ENCODE assay signal across 10 mouse cellular contexts in the genomic region with DNA sequence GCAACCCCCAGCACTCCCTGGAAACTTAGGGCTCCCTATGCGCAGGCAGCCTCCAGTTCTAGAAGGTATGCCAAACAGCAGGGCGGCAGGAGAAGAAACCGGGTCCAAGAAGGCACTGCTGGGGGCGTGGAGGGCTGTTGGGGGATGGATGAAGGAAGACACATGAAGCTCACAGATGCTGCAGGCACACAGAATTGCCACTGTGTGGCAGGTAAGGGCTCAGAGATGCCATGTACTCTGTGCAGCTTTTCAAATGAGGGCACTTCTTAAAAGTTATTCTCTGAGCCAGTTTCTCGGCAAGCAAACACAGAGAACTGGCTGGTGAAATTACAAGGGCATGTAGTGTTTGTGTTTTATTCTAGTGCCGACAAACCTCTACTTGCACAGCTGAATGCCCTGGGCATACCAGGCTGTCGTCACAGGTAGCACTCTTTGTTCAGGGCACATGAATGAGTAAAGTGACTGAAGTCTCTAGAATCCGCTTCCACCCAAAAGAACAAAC.
A peak's percentile ranks its signal among the peaks of the same experiment; 100 is the strongest.
DNase-seq lines count a peak whose midpoint lies in the region; ATAC-seq lines count a peak whose summit lies in the region.
"Had no signal": no experiment of that assay in that cellular context is flagged by ENCODE, and none has a peak within 500 bp of the region (broad histone marks: within the 10 kb centered on the region; RNA-seq: fewer than 3 reads in every experiment).

No protein-coding gene starts in this region.

- no peak overlapping the region for H3K9ac ChIP-seq in midbrain, embryonic 11.5 days (ENCODE audit: low read length)
- no peak overlapping the region for H3K9ac ChIP-seq in neural tube, embryonic 14.5 days (replicated peaks; ENCODE audit: low read depth, low read length)

- H3K4me2 ChIP-seq in midbrain, embryonic 11.5 days: no peak overlapping the region
- 0 out of 2 replicates have a peak overlapping the region, but pooled peaks have one; percentile 11 for H3K4me2 ChIP-seq in neural tube, embryonic 14.5 days (ENCODE audit: low read depth, low read length)

- intact Hi-C loops in heart, postnatal 36 days (cut with DNase I): no loop called here

- 52% methylated on average over 8 of the region's 8 CpGs for WGBS in heart, embryonic 10.5 days
- WGBS in midbrain, embryonic 10.5 days: 59% methylated on average over 8 of the region's 8 CpGs
- WGBS in midbrain, embryonic 11.5 days: 45% methylated on average over 8 of the region's 8 CpGs
- 55% methylated on average over 8 of the region's 8 CpGs for WGBS in neural tube, embryonic 14.5 days

- no peak for DNase-seq in heart, embryonic 10.5 days (ENCODE audit: low spot score)
- DNase-seq in heart, postnatal 36 days: no peak
- DNase-seq in midbrain, embryonic 10.5 days (ENCODE audit: low spot score): no peak
- DNase-seq in midbrain, embryonic 11.5 days (ENCODE audit: low spot score, missing footprints): no peak
- peak; percentile 31 for DNase-seq in induced T-regulatory cell, adult 2 months (ENCODE audit: low read depth)
- DNase-seq in T-cell, adult 2 months (ENCODE audit: low spot score): no peak
- DNase-seq in adrenal gland, postnatal 10 days: no peak
- DNase-seq: kidney, postnatal 36 days had no signal

- peak overlapping the region; percentile 65 for H3K27ac ChIP-seq in heart, embryonic 10.5 days
- peak overlapping the region; percentile 33; the same call in 1 of the 2 replicates for H3K27ac ChIP-seq in midbrain, embryonic 10.5 days (replicated peaks)
- no peak overlapping the region for H3K27ac ChIP-seq in midbrain, embryonic 11.5 days (ENCODE audit: low read depth, low read length)
- H3K27ac ChIP-seq in neural tube, embryonic 14.5 days (ENCODE audit: low read depth, low read length): 0 out of 2 replicates have a peak overlapping the region, but pooled peaks have one; percentile 5
- H3K27ac ChIP-seq: macrophage had no signal

- no peak overlapping the region for H3K4me3 ChIP-seq in heart, embryonic 10.5 days
- no peak overlapping the region for H3K4me3 ChIP-seq in midbrain, embryonic 10.5 days
- no peak overlapping the region for H3K4me3 ChIP-seq in midbrain, embryonic 11.5 days (ENCODE audit: low read depth, low read length)
- H3K4me3 ChIP-seq in neural tube, embryonic 14.5 days (ENCODE audit: low read depth, low read length): no peak overlapping the region

- peaks cover 66% of the 10 kb centered on the region for H3K4me1 ChIP-seq in heart, embryonic 10.5 days
- peaks cover 46% of the 10 kb centered on the region for H3K4me1 ChIP-seq in midbrain, embryonic 10.5 days
- peaks cover 19% of the 10 kb centered on the region for H3K4me1 ChIP-seq in midbrain, embryonic 11.5 days (ENCODE audit: control insufficient read depth, insufficient read depth, low read length)
- H3K4me1 ChIP-seq in neural tube, embryonic 14.5 days (ENCODE audit: control insufficient read depth, insufficient read depth, low read length): peaks cover 11% of the 10 kb centered on the region; the same call in 1 of the 2 replicates

- no peaks in the 10 kb centered on the region for H3K36me3 ChIP-seq in heart, embryonic 10.5 days
- no peaks in the 10 kb centered on the region for H3K36me3 ChIP-seq in midbrain, embryonic 10.5 days
- H3K36me3 ChIP-seq in midbrain, embryonic 11.5 days (ENCODE audit: control insufficient read depth, insufficient read depth, low read length): no peaks in the 10 kb centered on the region
- no peaks in the 10 kb centered on the region for H3K36me3 ChIP-seq in neural tube, embryonic 14.5 days (ENCODE audit: control insufficient read depth, insufficient read depth, low read length)

- ATAC-seq in midbrain, embryonic 11.5 days (ENCODE audit: low FRiP score): no peak
- ATAC-seq in neural tube, embryonic 14.5 days (ENCODE audit: low read depth): no peak; the same call in 1 of the 2 replicates

- no peaks in the 10 kb centered on the region for H3K9me3 ChIP-seq in heart, embryonic 10.5 days
- H3K9me3 ChIP-seq in midbrain, embryonic 10.5 days (replicated peaks): no peaks in the 10 kb centered on the region
- no peaks in the 10 kb centered on the region for H3K9me3 ChIP-seq in midbrain, embryonic 11.5 days (ENCODE audit: control insufficient read depth, low read length)
- no peaks in the 10 kb centered on the region for H3K9me3 ChIP-seq in neural tube, embryonic 14.5 days (ENCODE audit: control insufficient read depth, low read length)

- H3K27me3 ChIP-seq in heart, embryonic 10.5 days (ENCODE audit: insufficient read depth, poor library complexity, severe bottlenecking): no peaks in the 10 kb centered on the region
- H3K27me3 ChIP-seq in midbrain, embryonic 10.5 days (ENCODE audit: low read depth, poor library complexity, severe bottlenecking): no peaks in the 10 kb centered on the region
- H3K27me3 ChIP-seq in midbrain, embryonic 11.5 days (ENCODE audit: control insufficient read depth, insufficient read depth, low read length): no peaks in the 10 kb centered on the region
- no peaks in the 10 kb centered on the region for H3K27me3 ChIP-seq in neural tube, embryonic 14.5 days (ENCODE audit: control insufficient read depth, insufficient read depth, low read length)
